Mouse (Mus musculus) E14TG2a.4 (cell line): ENCODE measurements around the gene Ncf4.

Source experiments
- CTCF ChIP-seq: conservative IDR thresholded peaks from 2 replicates; pipeline ENCODE4 v1.5.1; 2014; ENCODE audit warnings: low read length
- NANOG ChIP-seq: IDR thresholded peaks from 2 replicates; pipeline ENCODE4 v1.6.1; 2014; ENCODE audit warnings: borderline replicate concordance, low read length, mixed read lengths

DNA sequence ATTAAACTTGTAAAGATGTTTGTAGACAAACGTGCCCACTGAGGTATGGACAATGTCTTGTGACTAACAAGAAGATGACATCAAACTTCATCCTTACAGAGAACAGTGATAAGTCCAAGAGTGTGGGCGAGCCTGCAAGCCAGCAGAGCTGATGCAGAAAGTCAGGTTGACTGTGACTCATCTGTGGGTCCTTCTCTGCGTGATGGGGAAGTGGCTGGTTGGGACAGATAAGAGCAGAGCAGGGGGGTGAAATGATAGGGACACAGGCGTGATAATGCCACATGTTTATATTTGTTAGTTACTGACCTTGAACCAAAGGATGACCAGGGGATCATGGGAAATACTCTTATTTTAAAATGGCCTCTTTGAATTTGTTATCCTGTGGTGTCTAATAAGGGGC, 23.3 kb downstream of the Ncf4 start:
- TF ChIP-seq CTCF = no peak
- no peak for TF ChIP-seq NANOG
